Mouse (Mus musculus): ENCODE data around the gene Ftcd.

DNA sequence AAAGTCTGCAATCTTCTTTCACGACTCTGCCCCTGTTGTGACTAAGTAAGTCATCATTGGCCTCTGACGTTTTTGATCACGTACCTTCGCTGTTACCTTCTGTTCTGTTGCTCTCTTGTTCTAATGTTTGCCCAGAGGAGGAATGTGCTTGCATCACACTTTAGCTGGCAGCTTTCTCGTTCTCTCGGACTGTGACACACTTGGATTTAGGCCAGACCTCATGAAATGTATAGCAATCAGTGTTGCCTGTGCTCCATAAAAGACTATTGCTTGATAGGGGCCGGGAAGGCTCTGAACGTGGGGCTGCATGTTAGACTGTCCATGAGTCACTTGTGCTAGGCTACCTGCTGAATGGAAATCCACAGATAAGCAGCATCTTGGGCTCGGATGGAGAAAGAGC lies 37.8 kb upstream of the Ftcd start:
- TF ChIP-seq CTCF (IDR thresholded peaks at IDR 0.05; ENCODE audit: insufficient read depth, low read length): no peak
- TF ChIP-seq POLR2A (IDR thresholded peaks at IDR 0.05; ENCODE audit: borderline replicate concordance, extremely low read depth, low read depth, low read length): no peak

All from lung, adult 2 months (tissue).